Mouse (Mus musculus) intestine, embryonic 14.5 days (tissue): Measurements from ENCODE around the gene Bgn. TPM values are rescaled to one million over a fixed set of nuclear protein-coding genes. Genes with fewer than 3 reads are reported as not detected.
A peak's percentile ranks its signal among the peaks of the same experiment; 100 is the strongest.

Experiments used
- ATAC-seq: fragments of 200-750 bp; cut with Nextera tagmentation; replicated peaks from 2 replicates; pipeline ENCODE4 v1.8.0; 2017; ENCODE audit warnings: low read depth, moderate number of reproducible peaks, moderate TSS enrichment, moderate library complexity; ENCODE audit not compliant: low FRiP score, low TSS enrichment
- DNase-seq: peaks from one replicate; pipeline ENCODE4 v3.0.0-alpha.2; 2018; ENCODE audit warnings: low spot score
- H3K27ac ChIP-seq: fragments of 300-500 bp; sonication (generic); 2 replicates; pipeline ENCODE4 v1.5.1; 2014; ENCODE audit warnings: low read depth, mild to moderate bottlenecking, control low read depth
- H3K27me3 ChIP-seq: fragments of 300-500 bp; sonication (generic); replicated peaks from 2 replicates; pipeline ENCODE4 v1.6.1; 2014; ENCODE audit warnings: low read length, control low read depth; ENCODE audit not compliant: control insufficient read depth, insufficient read depth
- H3K36me3 ChIP-seq: fragments of 300-500 bp; sonication (generic); 2 replicates; pipeline ENCODE4 v1.6.1; 2014; ENCODE audit warnings: low read length, control low read depth; ENCODE audit not compliant: control insufficient read depth, insufficient read depth
- H3K4me1 ChIP-seq: fragments of 300-500 bp; sonication (generic); replicated peaks from 2 replicates; pipeline ENCODE4 v1.6.1; 2014; ENCODE audit warnings: low read length, control low read depth, mixed read lengths; ENCODE audit not compliant: control insufficient read depth, insufficient read depth
- H3K4me2 ChIP-seq: fragments of 300-500 bp; sonication (generic); 2 replicates; pipeline ENCODE4 v1.6.1; 2014; ENCODE audit warnings: low read length
- H3K4me3 ChIP-seq: fragments of 300-500 bp; sonication (generic); 2 replicates; pipeline ENCODE4 v1.5.1; 2014; ENCODE audit warnings: low read depth, low read length, control low read depth, mixed read lengths
- H3K9ac ChIP-seq: fragments of 300-500 bp; sonication (generic); 2 replicates; pipeline ENCODE4 v1.6.1; 2014; ENCODE audit warnings: mild to moderate bottlenecking, low read length
- H3K9me3 ChIP-seq: fragments of 300-500 bp; sonication (generic); 2 replicates; pipeline ENCODE4 v1.6.1; 2016; ENCODE audit warnings: low read length, control low read depth; ENCODE audit not compliant: control insufficient read depth
- WGBS: fragments of 180-500 bp; shearing (Covaris S2); extraction: QIAGEN DNeasy Blood & Tissue Kit; methylation state at CpG from one replicate; pipeline ENCODE4 v1.1.7; 2014; 5-methylcytosine and 5-hydroxymethylcytosine counted together
- polyA plus RNA-seq: library from polyadenylated mRNA; unstranded; fragments of >200 nt; fragmentation: Nextera tagmentation; extraction: Ambion mirVana; gene quantifications from 2 replicates; pipeline ENCODE4 v1.2.1, GENCODE M21; 2014

The Bgn gene
- polyA plus RNA-seq, 1 experiment from 2014 or later, result 58.1 TPM

DNA sequence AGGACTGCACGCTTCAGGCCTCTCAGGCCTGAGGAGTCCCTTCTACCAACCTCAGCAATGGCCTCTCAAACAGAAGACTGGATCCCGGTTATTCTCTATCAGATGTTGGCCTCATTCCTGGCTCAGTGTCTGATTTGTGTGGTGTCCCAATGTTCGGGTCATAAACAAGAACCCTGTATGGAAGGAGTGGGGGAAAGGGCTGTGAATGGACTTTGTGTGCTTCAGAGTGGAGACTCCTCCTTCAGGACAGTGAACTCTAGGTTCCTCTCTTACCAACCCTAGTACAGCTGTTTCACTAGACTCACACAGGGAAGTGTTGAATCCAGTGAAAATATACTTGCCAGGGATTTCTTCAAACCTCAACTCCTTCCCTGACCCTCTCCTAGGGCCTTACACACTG, 15.1 kb upstream of the Bgn start:
- H3K9me3 ChIP-seq, result no peaks in the 10 kb centered on the region
- no peaks in the 10 kb centered on the region for H3K36me3 ChIP-seq
- H3K27me3 ChIP-seq, result no peaks in the 10 kb centered on the region
- DNase-seq, result no peak
- H3K27ac ChIP-seq, result peak overlapping the region; percentile 57; the same call in 1 of the 2 replicates
- H3K9ac ChIP-seq, result no peak overlapping the region
- H3K4me2 ChIP-seq, result no peak overlapping the region
- no peak overlapping the region for H3K4me3 ChIP-seq
- no peak for ATAC-seq
- no peaks in the 10 kb centered on the region; the same call in 1 of the 2 replicates for H3K4me1 ChIP-seq
- 48% methylated on average over 2 of the region's 3 CpGs for WGBS

DNA sequence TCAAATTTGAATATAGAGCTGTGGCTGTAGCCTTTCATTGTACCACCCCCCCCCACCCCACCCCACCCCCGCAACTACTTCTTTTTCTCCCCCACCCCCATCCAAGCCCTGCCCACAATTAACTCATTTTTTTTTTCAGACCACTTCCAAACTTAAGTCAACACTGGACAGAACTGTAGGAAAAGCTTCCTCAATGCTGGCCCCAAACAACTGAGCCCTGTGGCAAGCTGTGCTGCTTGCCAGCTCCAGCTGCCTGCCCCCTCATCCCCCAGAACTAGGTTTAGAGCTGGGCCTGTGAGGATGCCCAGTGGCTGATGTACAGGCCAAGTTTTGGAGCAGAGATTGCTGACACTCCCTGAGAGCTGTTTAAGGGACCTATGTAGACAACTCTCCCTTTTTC, 14.7 kb upstream of the Bgn start:
- WGBS, result 78% methylated on average over 1 of the region's 1 CpGs
- DNase-seq (no peak), ATAC-seq (no peak)
- H3K27ac ChIP-seq, result no peak overlapping the region
- no peaks in the 10 kb centered on the region; the same call in 1 of the 2 replicates for H3K4me1 ChIP-seq
- H3K27me3 ChIP-seq, result no peaks in the 10 kb centered on the region
- no peaks in the 10 kb centered on the region for H3K36me3 ChIP-seq
- no peak overlapping the region for H3K4me2 ChIP-seq
- no peak overlapping the region for H3K9ac ChIP-seq
- no peaks in the 10 kb centered on the region for H3K9me3 ChIP-seq
- no peak overlapping the region for H3K4me3 ChIP-seq

DNA sequence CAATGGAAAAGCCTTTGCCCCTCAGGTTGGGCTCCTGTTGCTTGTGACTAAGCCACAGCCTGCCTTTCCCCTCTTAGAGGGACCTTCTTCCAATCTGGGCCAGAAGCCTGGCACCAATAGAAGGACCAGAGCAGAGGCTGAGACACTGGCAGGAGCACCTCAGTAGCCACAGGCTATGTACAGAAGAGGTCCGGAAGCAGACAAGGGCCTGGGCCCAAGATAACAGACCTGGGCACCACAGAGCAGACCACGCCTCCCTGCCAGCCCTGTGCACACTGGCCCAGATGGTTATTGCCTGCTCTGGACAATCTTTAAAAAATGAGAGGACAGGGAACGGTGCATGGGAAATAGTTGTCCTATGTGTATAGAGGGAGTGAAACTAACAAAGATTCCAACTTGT, 11.6 kb upstream of the Bgn start:
- H3K4me3 ChIP-seq, result no peak overlapping the region
- no peaks in the 10 kb centered on the region for H3K9me3 ChIP-seq
- no peaks in the 10 kb centered on the region for H3K27me3 ChIP-seq
- 83% methylated on average over 3 of the region's 3 CpGs for WGBS
- no peak overlapping the region for H3K27ac ChIP-seq
- no peak for ATAC-seq
- no peak overlapping the region for H3K4me2 ChIP-seq
- no peaks in the 10 kb centered on the region for H3K36me3 ChIP-seq
- H3K9ac ChIP-seq, result no peak overlapping the region
- no peak for DNase-seq
- peaks cover 10% of the 10 kb centered on the region; the same call in 1 of the 2 replicates for H3K4me1 ChIP-seq

DNA sequence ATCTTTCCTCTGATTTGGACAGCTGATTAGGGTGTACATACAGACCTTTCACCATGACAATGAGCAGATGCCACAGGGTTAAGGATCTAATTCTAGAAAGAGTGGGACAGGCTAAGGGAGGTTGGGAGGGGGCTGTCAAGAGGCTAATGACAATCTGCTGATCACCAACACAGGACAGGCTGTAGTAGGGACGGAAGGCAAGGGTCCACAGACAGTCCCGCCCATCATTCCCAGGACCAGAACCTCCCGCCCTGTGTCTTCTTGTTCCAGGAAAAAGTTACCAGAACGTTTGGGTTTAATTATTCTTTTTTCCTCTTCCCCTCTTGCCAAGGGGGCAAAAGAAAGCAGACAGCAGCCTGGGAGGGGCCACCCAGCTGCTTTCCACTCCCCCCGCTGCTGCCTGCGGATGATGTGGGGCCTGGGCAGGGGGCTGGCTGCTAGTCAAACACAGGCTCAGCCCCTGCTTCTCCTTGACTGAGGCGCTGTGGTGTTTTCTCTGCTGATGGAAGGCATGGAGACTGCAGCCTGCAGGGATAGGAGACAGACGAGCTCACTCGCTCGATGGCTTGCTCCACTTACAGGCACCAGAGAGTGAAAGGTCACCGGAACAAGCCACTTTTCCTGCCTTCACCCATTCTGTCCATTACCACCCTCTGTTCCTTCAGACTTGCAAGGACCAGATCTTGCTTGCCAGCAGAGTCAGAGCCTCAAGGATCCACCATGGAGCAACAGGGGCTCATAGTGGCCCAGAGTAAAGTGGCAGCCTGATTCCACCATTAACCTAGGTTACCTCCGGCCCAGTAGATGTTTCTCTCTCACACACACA, 8.8 kb upstream of the Bgn start:
- Histone ChIP-seq H3K27me3 (no peaks in the 10 kb centered on the region), H3K9ac (no peak overlapping the region), H3K36me3 (no peaks in the 10 kb centered on the region), H3K9me3 (no peaks in the 10 kb centered on the region), H3K4me1 (peaks cover 10% of the 10 kb centered on the region; the same call in 1 of the 2 replicates), H3K27ac (peak overlapping the region; percentile 67), H3K4me2 (no peak overlapping the region), H3K4me3 (no peak overlapping the region)
- 0 out of 2 replicates have a peak, but pooled peaks have one; percentile 8 for ATAC-seq
- no peak for DNase-seq
- WGBS, result 42% methylated on average over 10 of the region's 12 CpGs

DNA sequence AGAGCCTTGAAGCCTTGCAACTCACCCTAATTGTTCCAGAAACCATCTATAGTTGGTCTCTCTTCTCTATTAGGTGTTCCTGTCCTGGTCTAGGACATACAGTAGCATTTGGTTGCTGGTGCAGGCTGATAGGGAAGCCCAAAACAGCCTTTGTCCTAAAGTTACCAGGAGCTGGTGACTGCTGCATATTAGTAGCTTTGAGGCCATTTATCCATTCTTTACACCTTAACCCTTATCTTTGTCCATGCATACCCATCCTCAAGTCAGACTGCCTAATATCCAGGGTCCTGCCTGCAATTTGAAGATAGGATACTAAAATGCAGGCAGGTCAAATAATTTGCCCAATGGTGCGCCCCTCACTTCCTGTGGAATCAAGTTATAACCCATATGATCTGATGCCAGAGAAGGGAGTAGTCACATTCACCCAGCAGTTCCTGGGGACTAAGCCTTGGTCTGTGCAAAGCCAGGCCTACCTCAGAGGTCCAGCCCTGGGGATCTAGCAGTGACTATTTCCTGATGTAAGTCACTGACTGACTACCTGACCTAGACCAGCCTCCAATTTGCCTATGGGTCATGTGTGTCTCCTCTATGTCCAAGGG, 7.6 kb upstream of the Bgn start:
- no peaks in the 10 kb centered on the region for H3K9me3 ChIP-seq
- WGBS, result 100% methylated on average over 1 of the region's 1 CpGs
- H3K4me1 ChIP-seq, result peaks cover 13% of the 10 kb centered on the region; the same call in 1 of the 2 replicates
- ATAC-seq, result no peak
- 0 out of 2 replicates have a peak, but pooled peaks cover 5% of the 10 kb centered on the region for H3K27me3 ChIP-seq
- H3K36me3 ChIP-seq, result no peaks in the 10 kb centered on the region
- no peak overlapping the region for H3K4me2 ChIP-seq
- 0 out of 2 replicates have a peak overlapping the region, but pooled peaks have one; percentile 43 for H3K27ac ChIP-seq
- no peak overlapping the region for H3K9ac ChIP-seq
- no peak overlapping the region for H3K4me3 ChIP-seq
- DNase-seq, result no peak

DNA sequence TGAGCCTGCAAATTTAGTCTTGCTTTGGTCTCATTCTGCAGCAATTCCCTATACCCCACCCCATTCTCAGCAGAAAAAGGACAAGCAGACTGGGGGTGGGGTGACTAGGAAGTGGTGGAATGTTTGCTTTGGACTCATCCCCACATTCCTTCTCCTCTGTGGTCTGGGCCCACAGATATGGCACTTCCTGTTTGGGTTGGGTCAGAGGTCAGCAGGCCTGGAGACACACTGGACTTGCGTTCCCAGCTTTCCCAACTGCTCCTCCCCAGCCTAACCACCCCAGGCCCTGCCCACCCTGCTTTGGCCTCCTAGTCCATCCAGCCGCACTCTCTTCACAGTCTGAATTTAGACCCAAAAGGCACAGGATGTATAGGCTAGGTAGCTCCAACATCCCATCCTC, 6.8 kb upstream of the Bgn start:
- Histone ChIP-seq H3K27ac (peak overlapping the region; percentile 43; the same call in 1 of the 2 replicates), H3K27me3 (0 out of 2 replicates have a peak, but pooled peaks cover 5% of the 10 kb centered on the region), H3K9ac (no peak overlapping the region), H3K4me3 (no peak overlapping the region), H3K4me1 (peaks cover 15% of the 10 kb centered on the region; the same call in 1 of the 2 replicates), H3K36me3 (no peaks in the 10 kb centered on the region), H3K4me2 (no peak overlapping the region), H3K9me3 (no peaks in the 10 kb centered on the region)
- DNase-seq (no peak), ATAC-seq (0 out of 2 replicates have a peak, but pooled peaks have one; percentile 36)
- 31% methylated on average over 2 of the region's 2 CpGs for WGBS

DNA sequence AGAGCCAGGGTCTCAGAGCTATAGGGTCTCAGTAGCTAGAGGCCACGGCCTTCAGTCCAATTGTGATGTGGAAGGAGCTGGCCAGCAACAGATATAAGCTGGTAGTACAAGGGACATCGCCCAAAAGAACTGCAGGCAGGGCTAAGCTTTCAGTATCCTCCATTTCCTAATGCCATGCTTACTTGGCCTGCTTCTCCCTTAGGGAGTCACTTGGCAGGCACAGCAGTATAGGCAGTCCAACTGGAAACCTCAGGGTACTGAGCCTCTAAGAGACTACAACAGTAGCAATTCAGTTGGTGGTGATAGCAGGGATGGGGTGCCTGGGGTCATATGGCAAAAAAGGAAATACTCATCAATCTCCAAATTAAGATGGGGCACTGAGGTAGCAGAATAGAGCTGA, 5.9 kb upstream of the Bgn start:
- Histone ChIP-seq H3K27ac (no peak overlapping the region), H3K4me3 (no peak overlapping the region), H3K9ac (no peak overlapping the region), H3K36me3 (no peaks in the 10 kb centered on the region), H3K9me3 (no peaks in the 10 kb centered on the region), H3K27me3 (0 out of 2 replicates have a peak, but pooled peaks cover 5% of the 10 kb centered on the region), H3K4me2 (no peak overlapping the region), H3K4me1 (peaks cover 15% of the 10 kb centered on the region; the same call in 1 of the 2 replicates)
- WGBS, result 79% methylated on average over 2 of the region's 2 CpGs
- ATAC-seq (no peak), DNase-seq (no peak)

DNA sequence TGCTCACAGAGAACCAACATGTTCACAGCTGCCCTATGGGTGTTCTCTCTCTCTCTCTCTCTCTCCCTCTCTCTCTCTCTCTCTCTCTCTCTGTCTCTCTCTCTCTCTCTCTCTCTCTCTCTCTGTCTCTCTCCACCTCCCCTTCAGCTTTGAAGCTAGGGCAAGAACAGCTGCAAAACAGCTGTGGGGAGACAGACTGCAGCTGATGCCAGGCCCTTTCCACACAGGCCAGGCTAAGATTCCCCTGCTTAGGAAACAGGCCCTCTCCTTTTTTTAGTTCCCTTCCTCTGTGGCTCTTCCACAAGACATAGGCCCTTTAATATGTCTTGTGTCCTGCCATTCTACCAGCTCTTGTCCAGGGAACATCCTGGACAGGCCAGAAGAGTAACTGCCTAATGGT, 3.7 kb upstream of the Bgn start:
- no peak for ATAC-seq
- peaks cover 10% of the 10 kb centered on the region; the same call in 1 of the 2 replicates for H3K4me1 ChIP-seq
- no peaks in the 10 kb centered on the region for H3K9me3 ChIP-seq
- H3K36me3 ChIP-seq, result no peaks in the 10 kb centered on the region
- no peak overlapping the region for H3K4me2 ChIP-seq
- no peak overlapping the region for H3K9ac ChIP-seq
- H3K27ac ChIP-seq, result peak overlapping the region; percentile 77
- no peak for DNase-seq
- H3K4me3 ChIP-seq, result no peak overlapping the region
- 0 out of 2 replicates have a peak, but pooled peaks cover 5% of the 10 kb centered on the region for H3K27me3 ChIP-seq
